Mouse (Mus musculus): Measurements from ENCODE around the gene Ccdc188.

DNA sequence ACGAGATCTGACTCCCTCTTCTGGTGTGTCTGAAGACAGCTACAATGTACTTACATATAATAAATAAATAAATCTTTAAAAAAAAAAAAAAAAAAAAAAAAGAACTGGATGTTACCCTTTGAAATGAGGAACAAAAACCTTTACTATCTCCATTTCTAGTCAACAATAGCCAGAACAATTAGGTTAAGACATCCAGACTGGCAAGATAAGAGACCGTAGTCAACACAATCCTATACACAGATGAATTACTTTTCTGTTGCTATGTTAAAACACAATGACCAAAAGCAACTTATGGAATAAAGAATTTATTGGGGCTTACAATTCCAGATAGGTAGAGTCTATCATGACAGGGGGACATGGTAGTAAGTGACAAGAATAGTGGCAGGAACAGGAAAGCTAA is 47.3 kb downstream of the Ccdc188 start:
- TF ChIP-seq CTCF (IDR thresholded peaks at IDR 0.05; ENCODE audit: borderline replicate concordance, extremely low read depth, insufficient read depth, insufficient read length) = no peak
- TF ChIP-seq POLR2A (IDR thresholded peaks at IDR 0.05; ENCODE audit: borderline replicate concordance, extremely low read depth, insufficient read depth, insufficient read length, poor library complexity, severe bottlenecking) = no peak
